Mouse (Mus musculus): ENCODE measurements around the gene Meis1. TPM values are rescaled to one million over a fixed set of nuclear protein-coding genes. Genes with fewer than 3 reads are reported as not detected.

Gene Meis1
- polyA plus RNA-seq, 1 experiment from 2014 or later, result 41.4 TPM

DNA sequence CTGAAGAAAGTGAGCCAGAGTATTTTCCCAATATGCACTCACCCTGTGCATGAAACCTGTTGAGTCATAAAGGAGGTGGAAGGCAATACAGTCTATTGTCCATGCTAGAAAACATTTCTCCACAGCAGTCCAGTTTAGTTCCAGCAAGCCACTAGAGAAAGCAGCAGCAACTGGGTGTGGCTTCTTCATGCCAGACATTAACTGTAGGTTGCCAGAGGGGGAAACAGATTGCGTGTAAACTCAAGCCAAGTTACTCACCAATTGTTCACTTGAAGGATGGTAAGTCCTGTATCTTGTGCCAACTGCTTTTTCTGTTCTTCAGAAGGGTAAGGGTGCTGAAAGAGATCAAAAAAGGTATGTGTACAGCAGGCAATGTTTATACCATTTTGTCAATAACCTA is 113.4 kb downstream of the Meis1 start:
- no peaks in the 10 kb centered on the region for H3K9me3 ChIP-seq (ENCODE audit: control insufficient read depth, low read length)
- H3K4me3 ChIP-seq (replicated peaks; ENCODE audit: low read length), result no peak overlapping the region
- no peak overlapping the region for H3K27ac ChIP-seq (ENCODE audit: low read length)
- H3K4me2 ChIP-seq (ENCODE audit: low read length), result no peak overlapping the region
- H3K36me3 ChIP-seq (ENCODE audit: control insufficient read depth, insufficient read depth), result no peaks in the 10 kb centered on the region
- no peaks in the 10 kb centered on the region for H3K4me1 ChIP-seq (replicated peaks; ENCODE audit: control insufficient read depth, insufficient read depth, low read length)
- H3K9ac ChIP-seq (replicated peaks; ENCODE audit: low read depth, low read length), result no peak overlapping the region
- WGBS, result 72% methylated on average over 1 of the region's 1 CpGs
- no peak for ATAC-seq
- no peaks in the 10 kb centered on the region for H3K27me3 ChIP-seq (replicated peaks; ENCODE audit: control insufficient read depth, insufficient read depth, low read length)

GRCm38 (mm10) chr11:18904880-18905279 is 113.9 kb downstream of the Meis1 start:
- no peaks in the 10 kb centered on the region for H3K27me3 ChIP-seq (replicated peaks; ENCODE audit: control insufficient read depth, insufficient read depth, low read length)
- H3K27ac ChIP-seq (ENCODE audit: low read length), result no peak overlapping the region
- no peak overlapping the region for H3K9ac ChIP-seq (replicated peaks; ENCODE audit: low read depth, low read length)
- no peak for ATAC-seq
- H3K9me3 ChIP-seq (ENCODE audit: control insufficient read depth, low read length), result no peaks in the 10 kb centered on the region
- no peak overlapping the region for H3K4me2 ChIP-seq (ENCODE audit: low read length)
- no peaks in the 10 kb centered on the region for H3K4me1 ChIP-seq (replicated peaks; ENCODE audit: control insufficient read depth, insufficient read depth, low read length)
- WGBS, result 100% methylated on average over 1 of the region's 1 CpGs
- H3K4me3 ChIP-seq (replicated peaks; ENCODE audit: low read length), result no peak overlapping the region
- H3K36me3 ChIP-seq (ENCODE audit: control insufficient read depth, insufficient read depth), result no peaks in the 10 kb centered on the region

- no peaks in the 10 kb centered on the region for H3K4me1 ChIP-seq (replicated peaks; ENCODE audit: control insufficient read depth, insufficient read depth, low read length)
- H3K27ac ChIP-seq (ENCODE audit: low read length), result no peak overlapping the region
- ATAC-seq, result no peak
- WGBS, result 87% methylated on average over 5 of the region's 5 CpGs
- H3K9ac ChIP-seq (replicated peaks; ENCODE audit: low read depth, low read length), result no peak overlapping the region
- H3K9me3 ChIP-seq (ENCODE audit: control insufficient read depth, low read length), result no peaks in the 10 kb centered on the region
- no peaks in the 10 kb centered on the region for H3K36me3 ChIP-seq (ENCODE audit: control insufficient read depth, insufficient read depth)
- H3K4me2 ChIP-seq (ENCODE audit: low read length), result no peak overlapping the region
- H3K27me3 ChIP-seq (replicated peaks; ENCODE audit: control insufficient read depth, insufficient read depth, low read length), result no peaks in the 10 kb centered on the region
- H3K4me3 ChIP-seq (replicated peaks; ENCODE audit: low read length), result no peak overlapping the region
Measured at GRCm38 (mm10) chr11:18904285-18904684, 114.5 kb downstream of the Meis1 start.

DNA sequence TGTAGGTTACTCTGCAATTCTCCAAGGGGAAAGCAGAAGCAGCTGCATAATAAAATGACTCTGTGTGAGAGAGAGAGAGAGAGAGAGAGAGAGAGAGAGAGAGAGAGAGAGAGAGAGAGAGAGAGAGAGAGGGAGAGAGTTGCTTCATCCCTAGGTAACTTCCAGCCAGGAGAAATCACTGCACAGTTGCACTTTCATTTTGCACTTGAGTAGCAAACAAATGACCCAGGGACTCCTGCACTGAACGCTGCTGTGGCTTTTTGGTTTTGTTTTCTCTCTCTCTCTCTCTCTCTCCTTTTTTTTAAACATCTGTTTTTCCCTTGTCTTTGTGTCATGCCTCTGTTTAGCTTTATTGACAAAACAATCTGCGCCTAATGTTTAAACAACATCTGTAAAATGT is 118.3 kb downstream of the Meis1 start:
- Histone ChIP-seq H3K4me3 (replicated peaks; ENCODE audit: low read length) (no peak overlapping the region), H3K4me1 (replicated peaks; ENCODE audit: control insufficient read depth, insufficient read depth, low read length) (peaks cover 3% of the 10 kb centered on the region; the same call in 1 of the 2 replicates), H3K27ac (ENCODE audit: low read length) (no peak overlapping the region), H3K36me3 (ENCODE audit: control insufficient read depth, insufficient read depth) (no peaks in the 10 kb centered on the region), H3K9me3 (ENCODE audit: control insufficient read depth, low read length) (no peaks in the 10 kb centered on the region), H3K27me3 (replicated peaks; ENCODE audit: control insufficient read depth, insufficient read depth, low read length) (no peaks in the 10 kb centered on the region), H3K4me2 (ENCODE audit: low read length) (no peak overlapping the region), H3K9ac (replicated peaks; ENCODE audit: low read depth, low read length) (no peak overlapping the region)
- ATAC-seq, result no peak
- WGBS, result 58% methylated on average over 2 of the region's 2 CpGs

DNA sequence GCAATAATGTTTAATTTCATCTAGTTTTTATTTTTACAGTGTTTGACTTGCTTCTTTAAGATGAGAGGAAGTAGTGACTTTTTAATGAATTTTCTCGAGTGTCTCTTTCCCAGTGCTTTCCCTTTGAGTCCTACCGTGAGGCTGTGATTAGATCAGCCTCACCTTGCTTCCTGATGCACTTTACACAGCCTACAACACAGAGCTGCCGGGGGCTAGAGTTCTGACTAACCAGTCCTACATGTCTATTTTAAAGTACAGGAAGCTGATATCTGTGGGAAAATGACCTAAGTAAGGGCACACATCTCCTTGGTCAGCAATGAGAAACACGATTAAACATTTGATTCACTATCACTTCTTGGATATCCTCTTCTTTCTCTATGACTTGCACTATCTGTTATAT is 119.9 kb downstream of the Meis1 start:
- peaks cover 3% of the 10 kb centered on the region; the same call in 1 of the 2 replicates for H3K4me1 ChIP-seq (replicated peaks; ENCODE audit: control insufficient read depth, insufficient read depth, low read length)
- no peak overlapping the region for H3K4me3 ChIP-seq (replicated peaks; ENCODE audit: low read length)
- H3K36me3 ChIP-seq (ENCODE audit: control insufficient read depth, insufficient read depth), result no peaks in the 10 kb centered on the region
- H3K27me3 ChIP-seq (replicated peaks; ENCODE audit: control insufficient read depth, insufficient read depth, low read length), result no peaks in the 10 kb centered on the region
- H3K4me2 ChIP-seq (ENCODE audit: low read length), result no peak overlapping the region
- no peak for ATAC-seq
- no peak overlapping the region for H3K27ac ChIP-seq (ENCODE audit: low read length)
- 75% methylated on average over 4 of the region's 4 CpGs for WGBS
- H3K9ac ChIP-seq (replicated peaks; ENCODE audit: low read depth, low read length), result no peak overlapping the region
- H3K9me3 ChIP-seq (ENCODE audit: control insufficient read depth, low read length), result no peaks in the 10 kb centered on the region

GRCm38 (mm10) chr11:18897921-18898646 is 120.7 kb downstream of the Meis1 start:
- Histone ChIP-seq H3K27me3 (replicated peaks; ENCODE audit: control insufficient read depth, insufficient read depth, low read length) (no peaks in the 10 kb centered on the region), H3K4me2 (ENCODE audit: low read length) (no peak overlapping the region), H3K9ac (replicated peaks; ENCODE audit: low read depth, low read length) (no peak overlapping the region), H3K4me1 (replicated peaks; ENCODE audit: control insufficient read depth, insufficient read depth, low read length) (peaks cover 3% of the 10 kb centered on the region; the same call in 1 of the 2 replicates), H3K36me3 (ENCODE audit: control insufficient read depth, insufficient read depth) (no peaks in the 10 kb centered on the region), H3K4me3 (replicated peaks; ENCODE audit: low read length) (no peak overlapping the region), H3K9me3 (ENCODE audit: control insufficient read depth, low read length) (no peaks in the 10 kb centered on the region), H3K27ac (ENCODE audit: low read length) (no peak overlapping the region)
- 44% methylated on average over 7 of the region's 7 CpGs for WGBS
- ATAC-seq, result no peak

DNA sequence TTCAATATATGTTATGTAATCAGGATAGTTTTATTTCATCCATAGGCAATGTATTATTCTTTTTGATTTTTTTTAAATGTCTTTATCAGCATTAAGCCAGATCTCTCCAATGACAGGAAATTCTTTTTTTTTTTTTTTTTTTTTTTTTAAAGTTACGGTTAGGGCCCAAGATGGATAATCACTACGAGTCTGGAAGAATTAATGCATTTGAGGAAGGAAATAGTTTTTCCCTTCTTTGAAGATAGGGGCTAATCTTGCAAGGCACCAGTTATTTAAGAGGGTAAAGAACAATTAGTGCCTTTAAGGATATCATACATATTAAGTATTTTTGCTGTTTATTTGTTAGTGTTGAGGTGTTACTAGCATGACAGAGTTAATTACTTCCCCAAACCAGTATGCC is 121.5 kb downstream of the Meis1 start:
- no peaks in the 10 kb centered on the region for H3K36me3 ChIP-seq (ENCODE audit: control insufficient read depth, insufficient read depth)
- H3K27ac ChIP-seq (ENCODE audit: low read length), result no peak overlapping the region
- H3K4me2 ChIP-seq (ENCODE audit: low read length), result no peak overlapping the region
- no peak overlapping the region for H3K4me3 ChIP-seq (replicated peaks; ENCODE audit: low read length)
- H3K9me3 ChIP-seq (ENCODE audit: control insufficient read depth, low read length), result no peaks in the 10 kb centered on the region
- H3K4me1 ChIP-seq (replicated peaks; ENCODE audit: control insufficient read depth, insufficient read depth, low read length), result peaks cover 3% of the 10 kb centered on the region; the same call in 1 of the 2 replicates
- ATAC-seq, result no peak
- no peak overlapping the region for H3K9ac ChIP-seq (replicated peaks; ENCODE audit: low read depth, low read length)
- H3K27me3 ChIP-seq (replicated peaks; ENCODE audit: control insufficient read depth, insufficient read depth, low read length), result no peaks in the 10 kb centered on the region
- 86% methylated on average over 2 of the region's 2 CpGs for WGBS

DNA sequence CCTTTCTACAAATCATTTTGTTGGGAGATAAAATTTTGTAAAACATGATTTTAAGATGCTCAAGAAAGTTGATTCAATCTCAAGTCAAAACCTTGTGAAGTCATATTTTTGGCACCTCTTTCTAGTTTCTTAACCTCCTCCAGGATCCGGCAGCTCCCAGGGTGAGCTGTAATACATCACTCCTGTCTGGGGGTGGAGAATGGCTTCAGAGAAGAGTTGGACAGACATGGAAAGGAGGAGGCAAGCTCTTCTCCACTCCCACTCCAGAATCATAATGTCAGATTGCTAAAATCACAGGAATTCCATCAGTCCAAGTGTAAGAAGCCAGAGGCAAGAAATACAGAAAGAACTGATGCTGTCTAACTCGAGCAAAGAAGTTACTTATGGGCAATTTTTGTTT is 126.3 kb downstream of the Meis1 start:
- no peak overlapping the region for H3K9ac ChIP-seq (replicated peaks; ENCODE audit: low read depth, low read length)
- H3K4me1 ChIP-seq (replicated peaks; ENCODE audit: control insufficient read depth, insufficient read depth, low read length), result no peaks in the 10 kb centered on the region
- H3K27me3 ChIP-seq (replicated peaks; ENCODE audit: control insufficient read depth, insufficient read depth, low read length), result peaks cover 2% of the 10 kb centered on the region
- no peak overlapping the region for H3K27ac ChIP-seq (ENCODE audit: low read length)
- H3K4me2 ChIP-seq (ENCODE audit: low read length), result no peak overlapping the region
- no peak overlapping the region for H3K4me3 ChIP-seq (replicated peaks; ENCODE audit: low read length)
- no peaks in the 10 kb centered on the region for H3K36me3 ChIP-seq (ENCODE audit: control insufficient read depth, insufficient read depth)
- no peak for ATAC-seq
- H3K9me3 ChIP-seq (ENCODE audit: control insufficient read depth, low read length), result no peaks in the 10 kb centered on the region
- WGBS, result 73% methylated on average over 2 of the region's 2 CpGs

DNA sequence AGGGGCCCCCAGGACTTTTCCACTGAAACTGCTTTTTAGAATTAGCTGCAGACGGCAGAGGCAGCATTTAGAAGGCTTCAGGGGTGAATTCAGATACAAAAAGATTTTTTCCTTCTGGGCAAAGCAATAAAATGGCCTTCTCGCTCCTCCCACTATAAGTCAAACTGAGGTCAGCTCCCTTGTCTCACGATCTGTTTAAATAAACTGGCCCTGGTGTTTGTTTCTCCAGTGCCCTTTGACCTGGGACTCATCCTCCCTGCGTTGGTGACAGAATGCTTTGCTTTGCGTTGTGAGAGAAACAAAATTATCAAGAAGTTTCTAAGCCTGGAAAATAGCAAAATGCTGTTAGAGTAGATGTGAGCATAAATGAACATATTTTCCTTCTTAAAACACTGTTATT is 129.6 kb downstream of the Meis1 start:
- Histone ChIP-seq H3K27ac (ENCODE audit: low read length) (no peak overlapping the region), H3K9ac (replicated peaks; ENCODE audit: low read depth, low read length) (no peak overlapping the region), H3K4me2 (ENCODE audit: low read length) (no peak overlapping the region), H3K4me3 (replicated peaks; ENCODE audit: low read length) (no peak overlapping the region), H3K36me3 (ENCODE audit: control insufficient read depth, insufficient read depth) (no peaks in the 10 kb centered on the region), H3K4me1 (replicated peaks; ENCODE audit: control insufficient read depth, insufficient read depth, low read length) (peaks cover 4% of the 10 kb centered on the region), H3K9me3 (ENCODE audit: control insufficient read depth, low read length) (no peaks in the 10 kb centered on the region), H3K27me3 (replicated peaks; ENCODE audit: control insufficient read depth, insufficient read depth, low read length) (peaks cover 2% of the 10 kb centered on the region)
- ATAC-seq, result no peak
- WGBS, result 33% methylated on average over 5 of the region's 5 CpGs

- Histone ChIP-seq H3K4me1 (replicated peaks; ENCODE audit: control insufficient read depth, insufficient read depth, low read length) (peaks cover 6% of the 10 kb centered on the region), H3K27me3 (replicated peaks; ENCODE audit: control insufficient read depth, insufficient read depth, low read length) (peaks cover 2% of the 10 kb centered on the region), H3K36me3 (ENCODE audit: control insufficient read depth, insufficient read depth) (no peaks in the 10 kb centered on the region), H3K9ac (replicated peaks; ENCODE audit: low read depth, low read length) (no peak overlapping the region), H3K9me3 (ENCODE audit: control insufficient read depth, low read length) (no peaks in the 10 kb centered on the region), H3K27ac (ENCODE audit: low read length) (no peak overlapping the region), H3K4me3 (replicated peaks; ENCODE audit: low read length) (no peak overlapping the region), H3K4me2 (ENCODE audit: low read length) (no peak overlapping the region)
- ATAC-seq, result no peak
- WGBS, result 87% methylated on average over 1 of the region's 1 CpGs
Measured at GRCm38 (mm10) chr11:18888651-18889050, 130.1 kb downstream of the Meis1 start.
